Mouse (Mus musculus) lung, adult 2 months (tissue): ENCODE measurements around the gene Gm45799.

ENCODE experiments used
- CTCF ChIP-seq: fragments of 200-500 bp; IDR thresholded peaks from 2 replicates; pipeline ENCODE4 v1.5.1; 2011; ENCODE audit warnings: mild to moderate bottlenecking, low read length, control low read depth; ENCODE audit not compliant: insufficient read depth
- POLR2A ChIP-seq: fragments of 200-500 bp; IDR thresholded peaks from 2 replicates; pipeline ENCODE4 v1.6.1; 2011; ENCODE audit warnings: low read depth, mild to moderate bottlenecking, control low read depth, low read length, borderline replicate concordance; ENCODE audit errors: extremely low read depth

- no peak for TF ChIP-seq CTCF
- TF ChIP-seq POLR2A, result no peak
Measured at GRCm38 (mm10) chr7:105638776-105639175, 1.6 kb upstream of the Gm45799 start.
